Mouse (Mus musculus): ENCODE results near the gene Akt3.

Akt3 gene

GRCm38 (mm10) chr1:177010041-177010440, 248.0 kb downstream of the Akt3 start:
- DNase-seq (ENCODE audit: low spot score) = no peak

GRCm38 (mm10) chr1:177008777-177009176, 249.2 kb downstream of the Akt3 start:
- no peak for DNase-seq (ENCODE audit: low spot score)

GRCm38 (mm10) chr1:177007405-177007804, 250.6 kb downstream of the Akt3 start:
- no peak for DNase-seq (ENCODE audit: low spot score)

GRCm38 (mm10) chr1:177004041-177004741, 253.8 kb downstream of the Akt3 start:
- DNase-seq (ENCODE audit: low spot score) = no peak

GRCm38 (mm10) chr1:177002951-177003350, 255.1 kb downstream of the Akt3 start:
- no peak for DNase-seq (ENCODE audit: low spot score)

- DNase-seq (ENCODE audit: low spot score) = peak; percentile 82
These were observed 259.0 kb downstream of the Akt3 start for GRCm38 (mm10) chr1:176999011-176999410.

- peak; percentile 53 for DNase-seq (ENCODE audit: low spot score)
These were observed 260.0 kb downstream of the Akt3 start for GRCm38 (mm10) chr1:176997711-176998689.

GRCm38 (mm10) chr1:176997254-176997653, 260.7 kb downstream of the Akt3 start:
- no peak for DNase-seq (ENCODE audit: low spot score)

GRCm38 (mm10) chr1:176996630-176997201, 261.3 kb downstream of the Akt3 start:
- peak; percentile 52 for DNase-seq (ENCODE audit: low spot score)

GRCm38 (mm10) chr1:176996166-176996565, 261.8 kb downstream of the Akt3 start:
- no peak for DNase-seq (ENCODE audit: low spot score)

- no peak for DNase-seq (ENCODE audit: low spot score)
These were observed 262.6 kb downstream of the Akt3 start for GRCm38 (mm10) chr1:176995419-176995775.

- DNase-seq (ENCODE audit: low spot score) = peak; percentile 63
These were observed 263.1 kb downstream of the Akt3 start for GRCm38 (mm10) chr1:176994707-176995418.

GRCm38 (mm10) chr1:176994087-176994486, 263.9 kb downstream of the Akt3 start:
- peak; percentile 71 for DNase-seq (ENCODE audit: low spot score)

GRCm38 (mm10) chr1:176993141-176994010, 264.6 kb downstream of the Akt3 start:
- DNase-seq (ENCODE audit: low spot score) = no peak

- peak; percentile 50 for DNase-seq (ENCODE audit: low spot score)
These were observed 265.5 kb downstream of the Akt3 start for GRCm38 (mm10) chr1:176992517-176992916.

- DNase-seq (ENCODE audit: low spot score) = no peak
These were observed 266.5 kb downstream of the Akt3 start for GRCm38 (mm10) chr1:176991473-176991872.

GRCm38 (mm10) chr1:176986990-176987740, 270.8 kb downstream of the Akt3 start:
- no peak for DNase-seq (ENCODE audit: low spot score)

GRCm38 (mm10) chr1:176986275-176986674, 271.7 kb downstream of the Akt3 start:
- DNase-seq (ENCODE audit: low spot score) = no peak

GRCm38 (mm10) chr1:176985691-176986090, 272.3 kb downstream of the Akt3 start:
- no peak for DNase-seq (ENCODE audit: low spot score)

GRCm38 (mm10) chr1:176982671-176983070, 275.3 kb downstream of the Akt3 start:
- DNase-seq (ENCODE audit: low spot score) = no peak

Data from embryo, embryonic 10 days (tissue).